Mouse (Mus musculus) layer of hippocampus, adult 9-11 months (tissue): ENCODE measurements around the gene Coro6.
A peak's percentile ranks its signal among the peaks of the same experiment; 100 is the strongest.

Experiments used
- DNase-seq: peaks from one replicate; pipeline ENCODE4 v3.0.0; 2022

Gene Coro6

DNA sequence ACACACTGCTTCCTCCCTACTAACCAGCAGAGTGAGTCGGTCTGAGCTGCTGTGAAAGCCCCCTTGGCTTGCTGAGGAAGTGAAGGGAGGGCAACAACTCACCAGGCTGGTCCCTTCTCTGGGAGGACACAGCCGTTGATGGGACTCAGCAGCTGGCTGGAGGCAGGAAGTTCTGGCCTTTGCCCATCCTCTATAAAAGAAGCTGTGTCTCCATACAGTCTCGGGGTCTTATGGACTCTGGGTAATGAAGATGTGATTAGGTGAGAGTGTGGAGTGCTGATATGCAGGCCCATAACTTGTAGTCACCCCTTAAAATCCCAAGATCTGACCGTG, 32.1 kb downstream of the Coro6 start:
- DNase-seq: no peak

DNA sequence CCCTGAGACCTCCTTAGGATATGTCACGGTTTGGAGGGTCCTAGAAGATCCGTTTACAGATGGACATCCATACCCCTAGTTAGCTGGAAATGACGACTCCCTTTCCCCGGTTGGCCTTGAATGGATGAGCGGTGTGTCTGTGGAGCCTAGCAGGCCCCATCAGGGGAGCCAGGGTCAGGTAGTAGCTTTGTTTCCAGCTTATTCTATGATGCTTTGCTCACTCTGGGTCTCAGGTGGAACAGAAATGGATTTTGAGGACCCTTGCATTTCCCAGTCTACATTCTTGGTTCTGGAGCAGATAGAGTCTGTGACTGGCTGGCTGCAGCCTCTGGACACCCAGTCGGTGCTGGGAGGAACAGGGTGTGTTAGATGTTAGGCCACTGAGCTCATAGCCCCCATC, 32.6 kb downstream of the Coro6 start:
- no peak for DNase-seq

DNA sequence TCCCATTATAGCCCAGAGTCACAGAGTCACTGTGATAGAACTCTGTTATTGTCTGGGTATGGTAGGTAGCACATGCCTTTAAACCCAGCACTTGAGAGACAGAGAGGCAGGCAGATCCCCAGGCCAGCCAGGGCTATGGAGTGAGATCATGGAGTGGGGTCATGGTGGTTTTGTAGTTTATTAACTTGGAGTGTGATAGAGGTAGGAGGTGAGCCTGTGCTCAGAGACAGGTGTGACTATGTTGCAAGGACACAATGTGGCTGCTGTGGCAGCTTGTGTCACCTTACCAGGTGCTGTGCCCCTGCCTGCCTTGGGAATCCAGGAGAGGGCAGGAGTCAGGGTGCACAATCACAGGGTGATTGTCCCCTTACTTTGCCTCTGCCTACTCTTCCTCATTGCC, 33.3 kb downstream of the Coro6 start:
- DNase-seq: no peak

DNA sequence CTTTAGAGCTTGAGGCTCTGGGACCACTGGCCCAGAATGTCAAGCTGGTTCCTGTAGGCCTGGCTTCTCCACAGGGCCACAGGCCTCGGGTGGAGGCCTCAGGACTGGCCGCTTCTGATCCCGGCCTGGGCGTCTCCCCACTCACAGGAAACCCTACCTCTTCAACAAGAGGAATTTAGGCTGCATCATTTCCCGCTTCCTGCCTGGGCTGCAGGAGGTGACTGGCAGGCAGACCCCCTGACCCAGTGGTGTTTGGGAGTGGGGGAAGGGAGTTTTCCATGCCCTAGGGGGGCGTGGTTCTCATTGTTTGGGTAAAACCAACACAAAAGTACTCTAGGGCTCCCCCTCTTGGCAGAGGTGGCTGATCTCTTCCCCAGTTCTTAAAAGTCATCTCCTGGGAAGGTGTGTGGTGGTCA, 35.1 kb downstream of the Coro6 start:
- no peak for DNase-seq

DNA sequence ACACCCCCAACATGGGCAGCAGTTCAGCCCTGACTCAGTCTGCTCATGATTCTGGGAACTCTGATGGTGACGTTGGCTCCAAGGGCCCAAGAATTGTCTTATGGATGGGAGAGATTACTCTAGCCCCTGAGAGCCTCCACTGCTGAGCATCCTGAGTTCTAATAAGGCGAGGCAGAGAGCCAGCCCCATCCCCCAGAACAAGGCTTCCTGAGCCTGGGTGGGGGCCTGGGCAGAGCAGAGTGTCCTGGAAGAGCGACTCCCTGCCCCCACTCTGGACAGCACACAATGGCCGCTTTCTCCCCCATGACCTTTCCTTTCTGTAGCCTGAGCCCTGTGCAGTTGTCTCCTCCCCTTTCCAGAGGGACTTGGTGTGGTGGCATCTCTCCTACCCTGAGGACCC, 35.6 kb downstream of the Coro6 start:
- peak; percentile 84 for DNase-seq

DNA sequence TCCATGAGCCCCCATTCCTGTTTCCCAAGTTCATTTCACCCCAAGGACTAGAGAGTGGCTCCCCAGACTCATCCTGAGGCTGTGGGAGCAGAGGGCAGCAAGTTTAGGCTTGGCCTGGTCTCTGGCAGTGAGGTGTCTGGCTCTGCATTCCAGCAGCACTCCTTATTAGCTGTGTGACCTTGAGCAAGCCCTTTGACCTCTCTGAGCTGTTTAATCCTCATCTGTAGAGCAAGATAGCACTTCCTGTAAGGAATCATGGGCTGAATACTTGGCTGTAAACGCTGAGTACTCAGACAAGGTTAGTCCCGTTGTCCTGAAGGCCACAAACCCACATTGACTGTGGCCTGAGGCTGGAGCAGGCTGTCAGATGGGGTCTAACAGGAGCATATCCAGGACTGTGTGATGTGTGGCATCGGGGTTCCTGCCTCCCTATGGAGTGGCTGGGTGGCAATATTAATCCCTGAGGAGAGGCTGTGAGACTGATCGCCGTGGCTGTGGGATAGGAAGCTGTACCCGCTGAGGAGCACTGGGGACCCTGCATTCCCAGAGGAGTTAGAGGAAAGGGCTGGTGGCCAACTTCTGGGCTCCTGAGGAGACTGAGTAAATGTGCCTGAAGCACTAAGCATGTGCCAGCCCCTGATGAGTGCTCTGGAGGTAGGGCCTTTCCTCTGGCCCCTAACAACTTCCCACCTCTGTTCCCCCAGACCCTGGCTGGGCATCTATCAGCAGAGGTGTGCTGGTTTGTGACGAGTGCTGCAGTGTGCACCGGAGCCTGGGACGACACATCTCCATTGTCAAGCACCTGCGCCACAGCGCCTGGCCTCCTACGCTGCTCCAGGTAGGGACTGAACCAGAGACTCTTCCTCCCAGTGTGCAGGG, 36.3 kb downstream of the Coro6 start:
- no peak for DNase-seq

DNA sequence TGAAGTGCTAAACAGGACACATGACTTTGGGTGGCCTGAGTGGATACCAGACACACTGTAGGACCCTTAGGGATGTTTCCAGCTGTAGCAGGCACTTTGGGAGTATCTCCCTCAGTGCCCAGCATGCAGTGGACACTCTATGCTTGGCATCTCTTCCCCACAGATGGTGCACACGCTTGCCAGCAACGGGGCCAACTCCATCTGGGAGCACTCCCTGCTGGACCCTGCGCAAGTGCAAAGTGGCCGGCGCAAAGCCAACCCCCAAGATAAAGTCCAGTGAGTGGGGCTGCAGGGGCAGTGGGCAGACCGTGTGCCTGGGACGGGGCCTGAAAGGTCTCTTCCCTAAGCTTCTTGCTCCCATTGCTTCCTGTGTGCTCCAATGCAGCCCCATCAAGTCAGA, 37.1 kb downstream of the Coro6 start:
- DNase-seq: no peak

DNA sequence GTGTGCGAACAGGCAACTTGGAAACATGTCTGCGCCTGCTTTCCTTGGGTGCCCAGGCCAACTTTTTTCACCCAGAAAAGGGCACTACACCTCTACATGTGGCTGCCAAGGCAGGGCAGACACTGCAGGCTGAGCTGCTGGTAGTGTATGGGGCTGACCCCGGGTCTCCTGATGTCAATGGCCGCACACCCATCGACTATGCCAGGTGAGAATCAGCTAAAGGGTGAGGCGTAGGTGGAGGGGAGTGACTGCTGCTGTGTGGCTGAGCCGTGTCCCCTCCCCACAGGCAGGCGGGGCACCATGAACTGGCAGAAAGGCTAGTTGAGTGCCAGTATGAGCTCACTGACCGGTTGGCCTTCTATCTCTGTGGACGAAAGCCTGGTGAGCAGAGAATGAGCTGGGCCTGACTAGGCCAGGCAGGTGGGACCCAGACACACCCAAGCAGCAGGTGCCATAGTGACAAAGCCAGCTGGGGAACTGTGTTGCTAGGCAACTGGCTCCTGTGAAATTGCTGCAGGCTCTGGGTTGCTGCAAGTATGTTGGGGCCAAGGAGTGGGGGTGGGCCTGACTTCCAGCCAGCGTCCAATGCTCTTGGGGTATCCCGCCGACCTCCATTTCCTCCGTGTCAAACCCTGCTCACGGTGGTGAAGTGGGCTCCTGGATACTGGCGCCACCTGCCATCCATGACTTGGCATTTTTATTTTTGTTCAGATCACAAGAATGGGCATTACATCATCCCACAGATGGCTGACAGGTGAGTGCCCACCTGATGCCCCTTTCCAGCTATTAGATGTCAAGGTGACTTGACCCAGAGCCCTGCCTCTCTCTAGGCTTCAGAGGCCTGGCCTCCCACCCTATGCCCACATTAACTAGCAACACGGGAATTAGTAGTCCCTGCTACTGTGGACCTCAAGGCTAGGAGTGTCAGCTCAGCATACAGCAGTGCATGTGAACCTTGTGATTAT, 38.4 kb downstream of the Coro6 start:
- no peak for DNase-seq

DNA sequence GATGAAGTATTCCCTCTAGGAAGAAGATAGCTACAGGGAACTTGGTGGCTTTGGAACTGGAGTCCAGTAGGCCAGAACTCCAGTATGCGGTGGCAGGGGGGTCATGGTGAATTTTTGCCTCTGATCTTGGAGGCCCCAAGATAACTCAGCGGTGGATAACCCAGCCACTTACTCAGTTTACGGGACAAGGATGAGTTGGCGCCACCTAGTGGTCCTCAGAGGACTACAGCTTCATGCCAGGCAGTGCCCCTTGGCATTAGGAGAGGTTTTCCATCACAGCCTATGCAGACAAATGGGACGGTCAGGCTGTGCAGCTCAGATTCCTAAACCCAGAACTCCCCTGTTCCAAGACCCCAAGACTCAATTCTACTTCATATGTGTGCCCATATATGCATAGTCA, 39.2 kb downstream of the Coro6 start:
- DNase-seq: peak; percentile 81

DNA sequence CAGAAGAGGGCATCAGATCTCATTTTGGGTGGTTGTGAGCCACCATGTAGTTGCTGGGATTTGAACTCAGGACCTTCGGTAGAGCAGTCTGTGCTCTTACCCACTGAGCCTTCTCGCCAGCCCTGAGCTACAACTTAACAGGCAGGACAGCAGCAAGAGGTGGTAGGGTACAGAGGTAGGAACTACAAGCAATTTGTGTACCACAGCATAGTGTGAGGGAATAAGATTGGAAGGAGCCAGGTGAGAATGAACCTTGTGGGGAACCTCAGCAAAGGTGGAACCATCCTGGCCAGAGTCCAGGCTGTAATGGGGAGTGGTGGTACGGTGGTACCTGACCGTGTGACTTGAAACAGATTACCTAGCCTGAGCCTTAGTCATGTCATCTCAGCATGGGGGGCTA, 39.8 kb downstream of the Coro6 start:
- DNase-seq: no peak

DNA sequence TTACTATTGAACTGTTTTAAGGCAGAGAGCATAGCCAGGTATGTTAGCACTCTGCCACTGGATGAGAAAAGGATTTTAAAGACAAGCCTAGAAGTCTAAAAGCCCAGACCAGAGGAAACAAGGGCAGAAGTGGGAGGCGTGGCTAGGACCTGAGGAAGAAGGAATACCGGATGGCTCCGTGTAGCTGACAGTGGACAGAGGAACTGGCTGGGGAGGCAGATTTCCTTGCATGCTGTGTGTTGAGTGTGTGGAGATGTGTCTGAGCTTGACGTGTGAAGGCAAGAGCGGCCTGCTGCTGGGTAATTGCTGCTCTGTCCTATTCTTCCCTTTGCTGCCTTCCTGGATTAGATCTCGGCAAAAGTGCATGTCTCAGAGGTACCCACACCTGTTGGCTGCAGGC, 40.3 kb downstream of the Coro6 start:
- DNase-seq: no peak

DNA sequence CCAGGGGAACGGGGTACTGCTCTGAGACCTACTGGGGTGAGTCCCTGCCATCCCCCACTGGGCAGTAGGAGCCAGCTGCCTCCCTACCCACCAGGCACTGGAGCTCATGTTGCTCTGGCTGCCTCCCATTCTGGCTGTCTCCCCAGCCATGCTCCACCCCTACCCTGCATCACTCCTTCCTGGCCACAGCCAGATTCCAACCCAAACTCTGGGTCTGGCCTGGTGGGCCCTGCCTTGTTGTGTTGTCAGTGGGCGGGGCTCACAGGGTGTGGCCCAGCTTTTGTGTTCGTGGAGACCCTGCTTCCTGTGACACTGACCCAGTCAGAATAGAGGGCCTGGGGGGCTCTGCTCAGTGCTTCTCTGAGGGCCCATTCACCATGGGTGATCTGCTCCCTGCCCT, 41.3 kb downstream of the Coro6 start:
- DNase-seq: no peak

DNA sequence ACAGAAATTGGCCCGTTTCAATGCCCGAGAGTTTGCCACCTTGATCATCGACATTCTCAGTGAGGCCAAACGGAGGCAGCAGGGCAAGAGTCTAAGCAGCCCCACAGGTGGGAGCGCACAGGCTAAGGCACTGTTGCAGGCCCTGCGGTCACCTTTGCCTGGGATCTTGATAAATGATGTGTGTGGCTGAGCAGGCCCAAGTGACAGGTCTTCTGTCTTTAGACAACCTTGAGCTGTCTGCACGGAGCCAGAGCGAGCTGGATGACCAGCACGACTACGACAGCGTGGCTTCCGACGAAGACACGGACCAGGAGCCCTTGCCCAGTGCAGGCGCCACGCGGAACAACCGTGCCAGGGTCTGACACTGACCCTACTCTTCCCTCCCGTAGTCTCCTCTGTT, 42.2 kb downstream of the Coro6 start:
- no peak for DNase-seq

DNA sequence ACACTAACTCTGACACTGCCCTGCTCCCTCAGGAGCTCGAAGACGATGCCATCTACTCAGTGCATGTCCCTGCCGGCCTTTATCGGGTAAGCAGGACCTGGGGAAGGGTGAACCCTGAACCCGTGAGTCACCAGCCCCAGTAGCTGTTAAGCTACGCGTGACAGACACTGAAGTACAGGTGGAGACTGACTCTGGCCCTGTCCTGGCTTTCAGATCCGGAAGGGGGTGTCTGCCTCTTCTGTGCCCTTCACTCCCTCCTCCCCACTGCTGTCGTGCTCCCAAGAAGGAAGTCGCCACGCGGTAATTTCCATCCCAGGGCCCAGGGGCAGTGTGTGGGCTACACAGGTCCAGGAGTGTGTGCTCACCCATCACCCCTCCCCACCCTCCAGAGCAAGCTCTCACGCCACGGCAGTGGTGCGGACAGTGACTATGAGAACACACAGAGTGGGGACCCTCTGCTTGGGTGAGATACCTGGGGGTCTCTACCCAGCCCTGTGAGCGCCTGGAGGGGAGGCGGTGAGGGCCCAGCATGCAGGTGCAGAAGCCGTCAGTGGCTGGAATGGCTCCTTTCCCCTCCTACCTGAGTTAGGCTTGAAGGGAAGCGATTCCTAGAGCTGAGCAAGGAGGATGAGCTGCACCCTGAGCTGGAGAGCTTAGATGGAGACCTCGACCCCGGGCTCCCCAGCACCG, 43.2 kb downstream of the Coro6 start:
- DNase-seq: no peak

DNA sequence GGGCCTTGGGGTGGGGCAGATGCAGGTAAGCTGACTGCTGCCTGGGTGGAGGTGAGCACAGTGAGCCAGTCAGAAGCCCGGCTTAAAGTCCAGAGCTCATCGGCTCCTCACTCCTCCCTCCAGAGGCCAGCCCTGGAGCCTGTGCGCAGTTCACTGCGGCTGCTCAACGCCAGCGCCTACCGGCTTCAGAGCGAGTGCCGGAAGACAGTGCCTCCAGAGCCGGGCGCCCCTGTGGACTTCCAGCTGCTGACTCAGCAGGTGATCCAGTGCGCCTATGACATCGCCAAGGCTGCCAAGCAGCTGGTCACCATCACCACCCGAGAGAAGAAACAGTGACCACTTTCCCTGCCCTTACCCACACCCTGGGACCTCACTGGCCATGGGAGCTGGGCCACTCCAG, 44.1 kb downstream of the Coro6 start:
- DNase-seq: no peak

DNA sequence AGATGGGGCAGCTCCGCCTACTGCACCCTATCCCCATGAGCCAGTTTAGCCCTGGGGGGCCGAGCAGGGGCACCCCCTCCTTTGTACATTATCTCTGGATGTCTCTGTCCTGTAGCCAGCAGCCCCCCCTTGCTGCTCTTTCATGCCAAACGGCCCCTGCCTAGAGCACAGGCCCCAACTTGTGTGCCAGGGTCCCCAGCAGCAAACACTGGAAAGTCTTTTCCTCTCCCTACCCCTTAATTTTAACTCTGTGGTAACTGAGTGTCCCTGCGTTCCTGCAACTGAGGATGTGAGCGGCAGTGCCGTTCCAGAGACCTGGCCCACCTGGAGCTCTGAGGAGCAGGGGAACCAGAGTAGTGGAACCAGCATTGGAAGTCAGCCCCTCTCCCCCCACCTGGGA, 44.7 kb downstream of the Coro6 start:
- no peak for DNase-seq

DNA sequence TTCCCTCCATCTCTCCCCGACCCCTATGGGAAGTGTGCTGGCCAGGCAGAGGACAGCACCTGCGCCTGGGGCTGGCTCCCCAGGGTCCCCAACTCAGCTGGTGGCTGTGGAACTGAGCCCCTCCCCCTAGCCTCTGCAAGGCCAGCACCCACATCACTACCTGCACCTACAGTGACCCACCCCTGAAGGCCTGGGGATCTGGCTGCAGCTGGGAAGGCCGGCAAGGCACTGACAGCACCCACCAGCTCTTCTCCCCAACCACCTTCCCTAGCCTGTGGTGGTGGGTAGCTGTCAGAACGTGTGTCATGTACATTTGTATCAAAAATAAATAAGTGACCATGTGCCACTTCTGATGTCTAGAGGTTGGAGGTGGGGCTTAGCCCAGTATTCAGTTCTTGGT, 45.2 kb downstream of the Coro6 start:
- DNase-seq: no peak

DNA sequence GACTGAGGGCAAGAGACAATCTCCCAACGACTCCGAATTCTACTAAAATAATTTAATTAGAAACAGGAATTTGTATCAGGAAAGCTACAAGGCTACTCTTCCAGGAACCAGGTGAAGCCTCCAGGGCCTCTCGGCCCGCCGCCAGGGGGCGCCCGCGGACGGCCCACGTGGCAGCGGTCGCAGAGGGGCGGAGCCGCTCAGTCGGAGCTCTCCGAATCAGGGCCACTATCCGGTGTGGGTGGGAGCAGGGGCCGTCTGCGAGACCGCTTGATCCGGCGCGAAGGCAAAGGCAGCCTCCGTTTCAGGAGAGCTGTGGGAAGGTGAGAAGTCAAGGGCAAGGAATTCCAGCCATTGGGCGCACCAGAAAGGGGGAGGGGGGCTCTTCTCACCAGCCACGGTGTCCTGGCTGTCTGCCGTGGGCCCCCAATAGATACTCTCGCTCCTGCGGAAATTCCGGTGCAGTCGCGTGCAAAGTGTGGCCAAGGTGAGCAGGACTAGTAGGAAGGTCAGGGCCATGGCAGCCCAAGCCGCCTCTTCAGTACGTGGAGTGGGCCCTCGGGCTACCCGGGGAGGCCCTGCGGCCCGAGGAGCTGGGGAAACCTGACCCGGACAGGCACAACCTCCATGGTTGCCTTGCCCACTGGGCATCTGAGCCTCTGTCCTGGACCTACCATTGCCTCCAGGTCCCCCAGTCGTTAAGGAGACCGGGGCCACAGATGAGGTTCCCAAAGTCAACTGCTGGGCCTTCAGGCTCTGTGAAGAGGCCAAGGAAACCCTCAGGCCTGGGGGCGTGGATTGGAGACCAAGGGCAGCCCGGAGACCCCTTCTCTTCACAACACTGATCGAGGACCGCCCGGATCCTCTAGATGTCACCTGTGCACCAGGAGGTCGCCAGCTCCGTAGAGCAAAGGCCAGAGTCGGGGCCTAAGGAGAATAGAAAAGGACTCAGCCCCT, 46.1 kb downstream of the Coro6 start:
- DNase-seq: peak; percentile 83

DNA sequence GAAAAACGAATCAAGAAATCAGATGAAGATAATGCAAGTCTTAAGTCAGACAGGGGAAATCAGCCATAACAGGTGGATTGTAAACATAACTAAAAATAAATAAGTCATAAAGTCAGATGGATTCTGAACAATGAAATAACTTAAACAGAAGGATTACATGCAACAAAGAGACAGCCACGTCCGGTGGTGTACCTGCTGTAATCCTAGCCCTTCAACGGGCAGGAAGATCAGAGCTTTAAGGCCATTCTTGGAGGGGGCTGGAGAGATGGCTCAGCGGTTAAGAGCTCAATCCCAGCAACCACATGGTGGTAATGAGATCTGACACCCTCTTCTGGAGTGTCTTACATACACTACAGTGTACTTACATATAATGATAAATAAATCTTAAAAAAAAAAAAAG, 49.1 kb downstream of the Coro6 start:
- DNase-seq: no peak

DNA sequence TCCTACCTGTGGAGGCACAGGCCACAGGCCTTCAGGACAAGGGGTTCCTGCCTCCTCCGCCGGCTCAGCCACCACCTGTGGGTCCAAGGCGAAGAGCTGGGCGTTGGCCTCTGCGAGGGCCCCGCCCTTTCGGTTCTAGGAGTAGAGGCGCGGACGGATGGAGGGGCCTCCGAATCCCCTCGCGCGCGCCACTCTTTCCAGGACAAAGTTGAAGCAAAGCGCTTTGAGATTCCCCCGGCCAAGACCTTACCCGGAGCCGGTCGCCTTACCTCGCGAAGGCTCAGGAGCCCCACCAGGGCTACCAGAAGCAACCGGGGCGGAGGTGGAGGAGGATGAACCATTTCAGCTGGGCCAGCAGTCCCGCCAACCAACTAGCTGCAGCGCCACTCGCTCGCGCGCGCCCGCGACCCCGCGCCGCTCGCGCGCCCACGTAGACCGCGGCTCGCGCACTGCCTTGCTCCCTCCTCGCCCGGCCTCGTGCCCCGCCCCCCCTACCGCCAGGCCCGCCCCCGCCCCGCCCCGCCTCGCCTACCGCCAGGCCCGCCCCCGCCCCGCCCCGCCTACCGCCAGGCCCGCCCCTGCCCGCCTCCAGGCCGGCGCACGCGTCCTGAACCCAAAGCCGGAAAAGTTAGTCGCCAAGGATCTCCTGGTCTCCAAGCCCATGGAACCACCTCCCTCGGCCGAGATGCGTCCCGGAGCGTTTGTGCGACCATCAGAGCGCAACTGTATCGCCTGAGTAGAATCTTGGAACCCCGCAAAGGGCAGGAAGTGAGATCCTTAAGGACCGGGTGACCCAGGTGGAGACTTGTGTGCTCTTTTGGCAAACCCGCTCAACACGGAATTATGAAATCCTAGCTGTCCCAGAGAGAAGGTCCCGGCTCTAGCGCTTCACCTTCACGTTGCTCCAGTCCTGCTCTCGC, 50.9 kb downstream of the Coro6 start:
- peak; percentile 81 for DNase-seq

DNA sequence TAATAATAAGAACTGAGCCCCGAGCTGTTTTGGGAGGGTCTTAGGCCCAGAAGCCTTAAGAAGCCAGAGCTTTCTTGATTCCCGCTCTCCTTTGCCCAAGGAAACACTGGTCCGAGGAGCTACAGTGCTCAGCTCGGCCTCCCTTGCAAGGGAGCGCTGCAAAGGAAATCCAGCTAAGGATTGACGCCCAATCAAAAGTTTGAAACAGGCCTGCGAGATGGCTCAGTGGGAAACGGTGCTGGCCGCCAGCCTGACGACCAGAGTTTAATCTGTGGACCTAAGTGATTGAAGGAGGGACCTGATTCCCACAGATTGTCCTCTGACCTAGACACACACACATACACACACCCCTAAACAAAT, 51.6 kb downstream of the Coro6 start:
- no peak for DNase-seq
